Mouse (Mus musculus) cerebellum, adult 9-11 months (tissue): Measurements from ENCODE around the gene Thsd7b.

Source experiments
- DNase-seq: peaks from one replicate; pipeline ENCODE4 v3.0.0; 2022

Gene Thsd7b

DNA sequence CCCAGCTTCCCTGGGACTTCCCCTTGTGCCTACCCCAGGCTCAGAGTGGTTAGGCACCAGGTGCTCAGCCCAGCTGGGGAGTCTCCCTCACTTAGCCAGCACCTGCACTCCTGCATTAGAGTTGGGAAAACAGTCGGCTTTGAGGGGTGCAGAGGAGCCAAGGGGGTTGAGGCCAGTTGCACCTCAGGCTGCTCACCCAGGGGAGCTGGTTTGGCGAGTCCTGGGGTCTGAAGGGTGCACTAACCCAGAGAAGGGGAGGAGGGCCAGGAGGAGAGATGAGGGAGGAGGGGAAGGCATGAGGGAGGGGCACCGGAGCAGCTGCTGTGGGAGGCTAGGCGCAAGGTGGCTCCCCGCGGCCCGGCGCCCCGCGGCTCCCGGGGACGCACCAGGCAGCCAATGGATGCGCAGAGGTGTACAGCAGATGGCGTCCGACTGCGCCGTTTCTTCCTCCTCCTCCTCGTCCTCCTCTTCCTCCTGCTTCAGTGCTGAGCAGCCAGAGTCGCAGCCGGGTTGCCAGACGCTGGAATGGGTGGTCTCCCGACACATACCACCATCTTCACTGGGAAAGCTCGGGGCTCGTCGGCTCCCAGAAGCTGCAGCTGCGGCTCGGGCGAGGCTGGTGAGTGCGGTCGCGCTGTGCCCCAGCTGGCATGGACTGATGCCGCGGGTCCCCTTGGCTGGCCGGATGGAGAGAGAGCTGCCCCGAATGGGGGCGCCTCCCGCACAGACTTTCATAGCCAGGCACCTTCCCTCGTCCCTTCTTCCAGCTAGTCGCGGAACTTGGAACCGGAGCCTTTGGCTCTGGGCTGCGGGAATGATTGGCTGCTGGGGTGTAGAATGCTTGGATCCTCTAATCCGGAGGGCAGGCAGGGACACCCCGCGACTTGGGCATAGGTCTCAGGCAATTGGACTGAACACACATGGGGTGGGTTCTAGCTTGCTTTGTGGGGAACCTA is at the start of gene Thsd7b:
Gene Thsd7b (plus strand): TSS at position 321 of the 956 bp plus-strand sequence.
- peak; percentile 5 for DNase-seq

DNA sequence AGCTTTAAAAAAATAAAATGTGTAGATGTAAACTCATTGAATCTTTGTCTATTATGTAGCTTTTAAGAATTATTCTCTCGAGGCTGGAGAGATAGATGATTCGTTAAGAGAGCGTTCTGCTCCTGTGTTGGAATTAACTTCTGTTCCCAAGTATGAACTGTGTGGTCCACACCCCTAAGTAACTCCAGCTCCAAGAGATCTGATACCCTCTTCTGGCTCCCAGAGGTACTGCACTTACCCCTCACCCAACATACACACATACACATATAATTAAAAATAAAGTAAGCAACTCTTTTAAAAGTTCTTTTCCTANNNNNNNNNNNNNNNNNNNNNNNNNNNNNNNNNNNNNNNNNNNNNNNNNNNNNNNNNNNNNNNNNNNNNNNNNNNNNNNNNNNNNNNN is 28.8 kb upstream of the Thsd7b start:
- no peak for DNase-seq

DNA sequence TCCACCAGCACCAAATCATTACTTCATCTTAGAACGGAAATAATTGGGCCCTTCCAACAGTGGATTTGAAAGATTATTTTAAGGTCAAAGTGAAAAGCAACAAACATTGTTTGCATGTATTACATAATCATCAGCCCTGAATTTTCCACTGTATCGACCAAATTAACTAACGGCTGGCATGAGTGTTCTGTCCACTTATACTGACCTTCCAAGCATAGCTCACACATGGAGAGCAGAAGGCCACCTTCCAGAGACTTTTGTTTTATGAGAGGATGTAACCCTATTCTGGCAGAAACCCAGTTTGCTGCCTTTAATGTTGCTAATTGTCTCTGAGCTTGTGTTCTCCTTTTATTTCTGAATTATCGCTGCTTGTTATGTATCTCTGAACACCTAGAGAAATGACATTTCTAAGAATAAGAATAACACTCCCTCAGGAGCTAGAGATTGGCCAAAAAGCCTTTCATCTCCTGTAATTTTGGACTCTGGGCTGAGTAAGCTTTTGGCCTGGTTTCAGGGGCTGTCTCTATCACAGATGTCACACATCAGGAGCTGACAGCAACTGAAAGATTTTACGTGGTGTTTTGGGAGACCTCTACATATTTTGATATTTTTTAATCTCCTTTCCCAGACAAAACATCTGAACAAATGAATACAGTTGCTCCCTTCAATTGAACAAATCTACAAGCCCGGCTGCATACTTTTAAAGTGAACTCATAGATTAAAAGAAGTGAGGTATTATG is 22.2 kb upstream of the Thsd7b start:
- no peak for DNase-seq

DNA sequence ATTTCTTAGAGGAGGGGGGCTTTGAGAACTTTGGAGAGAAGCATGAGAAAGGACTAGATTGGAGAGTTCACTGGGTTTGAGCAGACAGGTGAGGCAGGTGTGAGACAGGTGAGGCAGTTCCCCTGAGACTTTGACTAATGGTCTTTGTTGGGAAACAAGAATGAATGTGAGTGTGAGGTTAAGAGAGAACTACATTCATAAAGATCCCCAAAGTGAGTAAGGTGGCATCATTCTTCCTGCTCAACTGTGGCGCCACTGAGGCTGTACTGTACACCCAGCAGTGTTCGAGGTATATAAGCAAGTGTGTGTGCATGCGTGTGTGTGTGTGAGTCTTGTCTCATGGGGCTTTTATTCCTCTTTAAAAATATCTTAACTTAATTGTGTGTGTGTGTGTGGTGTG is 6.4 kb upstream of the Thsd7b start:
- DNase-seq, result no peak

DNA sequence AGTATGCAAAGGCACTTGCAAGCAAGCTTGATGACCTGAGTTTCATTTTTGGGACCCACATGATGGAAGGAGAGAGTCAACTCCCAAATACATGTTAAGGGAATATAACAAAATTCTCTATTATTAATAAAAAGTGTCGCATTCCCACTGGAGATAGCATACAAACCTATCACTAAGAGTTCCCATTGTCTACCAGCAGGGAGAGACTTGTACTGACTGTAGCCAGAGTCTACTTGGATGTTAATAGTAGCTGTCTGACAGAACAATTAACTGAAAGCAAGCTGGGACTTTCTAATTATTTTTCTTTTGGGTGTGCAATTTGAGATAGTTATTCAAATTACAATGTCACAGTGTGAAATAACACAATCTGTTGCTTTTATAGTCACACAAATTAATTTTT is 31.1 kb downstream of the Thsd7b start:
- no peak for DNase-seq

DNA sequence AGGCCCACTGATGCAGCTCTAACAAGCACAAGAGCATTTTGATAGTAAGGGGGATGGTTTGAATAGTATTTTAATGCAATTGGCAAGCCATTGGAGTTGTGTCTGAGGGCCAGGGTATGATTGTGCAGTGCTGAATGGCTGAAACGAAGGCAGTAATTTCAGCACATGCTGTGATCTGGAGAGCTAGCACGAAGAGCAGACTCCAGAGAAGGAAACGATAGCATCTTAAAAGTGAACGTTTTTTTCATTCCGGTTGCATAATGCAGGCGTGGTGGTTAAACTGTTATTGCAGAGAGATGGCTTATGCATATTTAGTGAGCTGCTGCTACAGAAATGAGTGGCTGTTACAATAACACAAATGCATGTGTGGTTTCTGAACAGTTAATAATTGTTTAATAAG is 51.3 kb downstream of the Thsd7b start:
- no peak for DNase-seq

DNA sequence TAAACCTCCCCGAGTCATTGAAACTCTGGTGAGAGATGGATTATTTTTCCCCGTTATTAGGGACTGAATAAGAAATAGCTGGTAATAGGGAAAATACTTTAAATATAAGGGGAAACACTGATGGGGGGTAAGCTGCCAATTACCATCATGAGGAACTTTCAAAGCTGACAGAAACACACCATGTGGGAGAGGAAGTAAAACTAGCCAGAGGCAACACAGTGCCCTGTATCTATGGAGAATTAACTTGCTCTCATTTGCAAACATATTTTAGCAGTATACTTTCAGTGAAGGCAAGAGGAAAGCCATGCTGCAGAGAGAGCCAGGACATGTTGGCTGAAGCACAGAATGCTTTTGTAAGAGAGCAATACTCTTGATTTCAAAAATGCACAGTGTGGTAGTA is 51.7 kb downstream of the Thsd7b start:
- DNase-seq, result no peak

DNA sequence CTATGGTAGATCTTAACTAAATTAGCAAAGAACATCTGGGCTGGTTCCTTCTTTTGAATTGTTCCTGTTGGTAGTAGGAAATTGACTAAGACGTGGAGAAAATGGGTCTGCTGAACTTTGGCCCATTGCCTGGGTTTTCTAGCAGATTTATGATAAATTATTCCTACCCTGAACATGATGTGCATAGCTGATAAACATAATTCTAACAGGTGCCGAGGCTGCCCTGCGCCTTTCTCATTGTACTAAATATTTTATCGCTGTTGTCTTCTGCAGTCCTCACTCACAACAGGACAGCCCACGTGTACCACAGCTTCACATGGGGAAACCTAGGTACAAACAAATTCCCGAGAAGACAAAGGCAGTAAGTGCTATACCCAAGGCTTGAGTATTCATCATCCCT is 83.5 kb downstream of the Thsd7b start:
- no peak for DNase-seq

DNA sequence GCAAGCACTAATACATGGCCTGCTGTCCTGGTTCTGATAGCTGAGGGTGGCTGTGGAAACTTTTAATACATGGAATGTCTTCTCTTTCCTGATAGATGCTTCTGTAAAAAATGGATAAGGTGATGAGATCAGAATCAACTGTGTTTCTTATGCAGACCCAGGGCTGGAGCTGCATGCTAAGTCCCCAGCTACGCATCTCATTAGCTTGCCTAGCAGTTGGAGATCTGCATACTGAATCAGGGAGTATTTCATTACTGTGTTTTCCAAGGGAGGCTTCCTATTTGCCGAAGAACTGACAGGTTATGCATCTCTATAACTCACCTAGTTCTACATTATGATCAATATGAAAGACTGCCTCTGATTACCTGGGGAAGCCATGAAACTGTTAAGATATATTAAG is 84.3 kb downstream of the Thsd7b start:
- DNase-seq, result no peak

DNA sequence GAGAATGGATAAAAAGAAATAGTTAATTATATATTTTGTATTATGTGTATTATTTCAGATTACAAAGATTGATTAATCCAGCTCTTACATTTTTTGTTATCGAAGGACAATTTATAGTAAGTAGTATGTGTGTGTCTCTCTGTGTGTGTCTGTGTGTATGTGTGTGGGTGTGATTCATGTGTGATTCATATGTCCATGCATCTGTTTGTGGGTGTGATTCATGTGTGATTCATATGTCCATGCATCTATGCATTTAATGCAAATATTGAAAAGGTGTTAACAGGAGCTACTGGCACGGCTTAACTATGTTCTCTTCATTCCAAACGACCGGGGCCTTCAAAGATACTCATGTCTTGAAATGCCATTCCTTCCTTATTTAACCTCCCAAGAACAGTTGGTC is 90.3 kb downstream of the Thsd7b start:
- DNase-seq, result no peak

DNA sequence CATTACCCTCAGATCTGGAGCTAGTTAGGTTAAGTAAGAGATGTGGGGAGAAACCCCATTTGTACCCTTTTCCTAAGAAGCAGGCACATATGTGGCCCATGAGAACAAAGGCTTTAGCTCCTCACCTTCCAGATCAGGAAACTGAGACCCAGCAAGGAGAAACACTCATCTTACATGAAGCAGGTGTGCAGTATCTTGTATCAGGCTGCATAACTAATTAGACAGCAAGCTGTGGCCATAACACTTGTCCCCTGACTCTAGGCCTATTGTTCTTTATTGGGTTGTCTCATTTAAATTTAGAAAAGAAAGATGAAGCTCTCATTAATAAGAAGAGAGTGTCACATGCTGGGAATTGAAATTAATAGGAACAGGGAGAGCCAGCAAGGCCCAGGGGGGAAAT is 91.7 kb downstream of the Thsd7b start:
- no peak for DNase-seq

DNA sequence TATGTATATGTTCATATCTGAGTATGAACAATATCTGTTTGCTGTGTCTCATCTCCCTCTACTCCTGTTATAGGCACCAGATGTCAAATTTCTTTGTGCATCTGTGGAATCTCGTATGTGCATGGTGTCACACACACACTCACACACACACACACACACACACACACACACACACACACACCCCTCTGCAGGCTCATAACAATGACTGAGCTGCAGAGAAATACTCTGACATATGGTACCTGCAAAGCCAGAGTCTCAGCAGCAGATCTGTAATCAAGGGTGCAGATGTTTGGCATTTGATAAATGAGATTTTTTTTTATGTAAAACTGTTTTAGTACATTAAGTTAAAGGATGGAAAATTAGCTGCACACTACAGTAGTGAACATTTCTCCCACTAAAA is 92.5 kb downstream of the Thsd7b start:
- DNase-seq, result no peak

DNA sequence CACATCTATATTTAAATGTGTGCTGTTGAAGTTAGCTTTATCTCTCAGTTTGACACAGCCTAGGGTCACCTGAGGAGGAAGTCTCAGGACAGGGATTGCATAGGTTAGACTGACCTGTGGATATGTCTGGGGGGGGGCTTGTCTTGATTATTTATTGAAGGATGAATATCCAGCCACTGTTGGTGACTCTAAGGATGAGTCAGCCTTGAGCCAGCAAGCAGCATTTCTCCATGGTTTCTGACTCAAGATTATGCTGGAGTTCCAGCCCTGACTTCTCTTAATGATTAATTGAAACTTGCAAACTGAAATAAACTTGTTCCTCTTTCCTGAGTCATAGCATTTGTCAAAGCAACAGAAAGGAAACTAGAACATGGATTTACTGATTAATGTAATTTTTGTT is 113.4 kb downstream of the Thsd7b start:
- DNase-seq, result no peak

DNA sequence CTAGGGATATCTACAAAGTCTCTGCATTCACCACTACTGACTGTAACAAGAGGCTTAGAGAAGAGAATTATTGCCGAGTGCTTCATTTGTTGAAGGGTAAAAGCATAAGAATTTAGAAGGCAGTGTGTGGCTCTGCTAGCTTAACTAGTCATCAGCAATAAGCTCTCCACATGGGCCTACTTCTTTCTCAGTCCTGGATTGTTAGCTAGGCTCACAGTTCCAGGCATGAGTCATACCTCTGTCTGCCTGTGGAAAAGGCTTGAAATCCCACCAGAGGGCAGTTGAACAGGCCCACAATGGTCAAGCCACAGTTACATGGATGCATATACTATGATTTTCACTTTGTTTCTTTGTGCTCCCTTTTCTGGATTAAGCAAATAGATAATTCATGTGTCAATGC is 138.5 kb downstream of the Thsd7b start:
- DNase-seq, result no peak

DNA sequence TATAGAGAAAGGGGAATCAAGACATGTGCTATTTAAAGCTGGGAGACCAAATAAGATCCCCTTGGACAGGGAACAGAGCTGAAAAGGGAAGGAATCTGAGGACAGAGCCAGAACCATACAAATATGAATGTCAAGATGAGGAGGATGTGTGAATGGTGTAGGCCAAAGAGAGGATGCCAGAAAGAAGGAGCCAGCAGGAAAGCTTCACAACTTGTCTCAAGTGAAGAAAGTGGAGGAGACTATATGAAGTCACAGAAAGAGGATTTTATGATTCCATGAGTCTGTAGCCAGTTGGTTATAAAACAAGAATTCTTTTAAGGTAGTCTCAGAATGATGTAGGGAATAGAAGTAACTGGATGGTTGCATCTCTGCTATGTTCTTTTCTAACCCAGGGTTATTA is 148.5 kb downstream of the Thsd7b start:
- no peak for DNase-seq

DNA sequence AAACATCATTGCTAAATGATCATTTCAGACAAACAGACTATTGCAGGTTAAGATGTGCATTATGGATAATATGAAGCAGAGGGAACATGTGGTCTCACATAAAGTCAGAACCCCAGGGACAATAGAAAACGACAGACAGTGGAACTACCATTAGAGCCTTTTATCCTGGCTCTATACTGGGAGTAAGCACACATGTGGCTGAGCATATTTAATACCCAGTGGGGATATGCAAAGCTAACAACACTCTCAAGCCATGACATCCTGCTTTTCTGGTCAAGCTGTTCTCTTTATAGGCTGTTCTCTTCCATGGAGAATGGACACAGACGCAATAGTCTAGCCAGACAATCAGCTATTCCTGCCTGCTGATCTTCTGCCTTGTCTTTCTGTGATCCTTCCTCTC is 191.3 kb downstream of the Thsd7b start:
- no peak for DNase-seq

DNA sequence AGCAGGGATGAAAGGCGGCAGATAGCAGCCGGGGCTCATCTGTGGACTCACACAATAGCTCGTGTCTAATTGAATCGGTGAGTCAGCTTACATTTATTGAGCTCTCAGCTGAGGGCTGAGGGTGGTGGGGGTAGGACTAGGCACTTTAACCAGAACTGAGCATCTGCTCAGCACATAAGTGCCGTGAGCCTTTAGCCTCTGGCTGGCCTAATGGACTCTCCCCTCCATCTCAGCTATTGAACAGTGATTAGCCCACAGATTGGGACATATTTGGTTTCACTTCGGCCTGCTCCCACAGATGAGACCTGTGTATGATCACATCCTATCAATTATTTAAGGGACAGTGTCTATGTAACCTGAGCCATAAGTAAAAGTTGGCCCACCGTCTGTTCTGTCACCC is 200.4 kb downstream of the Thsd7b start:
- DNase-seq, result no peak

DNA sequence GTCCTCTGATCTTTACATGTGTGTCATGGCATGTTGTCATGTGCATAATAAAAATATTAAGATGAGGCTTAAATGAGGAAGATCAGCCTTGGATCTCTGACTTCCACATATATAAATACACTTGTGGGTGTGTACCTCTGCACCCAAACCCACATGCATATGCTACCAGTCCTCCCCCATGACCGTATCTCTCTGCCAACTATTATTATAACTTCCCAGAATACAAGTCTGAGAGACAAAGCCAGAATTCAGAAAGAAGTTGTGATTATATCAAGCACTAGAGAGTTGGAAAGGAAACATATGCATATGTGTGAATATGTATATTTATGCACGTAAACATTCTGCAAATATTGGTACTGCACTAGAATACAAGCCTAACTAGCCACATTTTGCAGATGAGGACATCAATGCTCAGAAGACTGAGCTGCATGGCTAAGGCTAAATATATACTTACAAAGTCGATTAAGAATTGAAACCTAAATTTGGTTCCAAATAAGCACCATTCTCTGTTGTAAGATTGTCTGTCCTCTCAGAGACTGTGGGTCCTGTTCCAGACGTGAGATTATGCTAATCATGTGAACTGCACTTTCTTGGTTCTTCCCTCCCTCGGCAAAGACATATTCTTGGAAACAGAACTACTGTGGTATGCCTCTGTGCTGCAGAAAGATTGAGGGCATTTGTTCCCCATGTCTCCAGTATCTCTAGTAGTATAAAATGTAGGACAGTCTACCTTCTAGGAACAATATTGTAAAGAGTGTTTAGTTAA is 211.3 kb downstream of the Thsd7b start:
- no peak for DNase-seq

DNA sequence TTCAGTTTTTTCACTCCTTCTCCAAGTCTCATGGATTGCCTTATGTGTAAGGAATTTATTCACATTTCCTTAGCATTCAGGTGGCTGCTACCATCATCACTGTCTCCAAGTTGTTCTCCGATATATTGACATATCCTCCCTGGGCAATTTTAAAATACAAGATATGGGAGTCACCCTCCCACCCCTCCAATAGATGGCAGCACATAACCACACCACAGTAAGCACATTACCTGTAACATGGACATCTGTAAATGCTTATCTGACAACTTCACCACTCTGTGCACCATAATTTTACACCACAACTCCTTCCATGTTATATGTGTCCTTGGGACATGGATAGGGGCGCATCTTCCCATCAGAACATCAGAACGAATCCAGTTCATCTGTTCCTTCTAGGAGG is 218.0 kb downstream of the Thsd7b start:
- DNase-seq, result no peak

DNA sequence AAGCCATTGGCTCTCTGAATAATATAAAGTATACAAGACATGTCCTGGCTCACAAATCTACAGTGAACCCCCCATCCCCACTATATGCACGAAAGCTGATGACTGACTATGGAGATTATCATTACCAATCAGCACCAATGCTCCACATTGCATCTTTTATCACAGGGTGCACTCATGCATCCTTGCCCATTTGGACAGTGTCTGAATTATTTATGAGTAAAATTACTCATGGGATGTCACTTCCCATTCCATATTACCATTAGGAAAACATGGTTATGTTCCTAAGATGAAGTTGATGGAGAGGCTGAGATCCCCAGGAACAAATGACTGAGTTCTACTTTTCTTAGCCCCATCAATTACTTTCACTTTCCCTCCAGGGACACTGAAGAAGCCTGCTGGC is 220.8 kb downstream of the Thsd7b start:
- no peak for DNase-seq

DNA sequence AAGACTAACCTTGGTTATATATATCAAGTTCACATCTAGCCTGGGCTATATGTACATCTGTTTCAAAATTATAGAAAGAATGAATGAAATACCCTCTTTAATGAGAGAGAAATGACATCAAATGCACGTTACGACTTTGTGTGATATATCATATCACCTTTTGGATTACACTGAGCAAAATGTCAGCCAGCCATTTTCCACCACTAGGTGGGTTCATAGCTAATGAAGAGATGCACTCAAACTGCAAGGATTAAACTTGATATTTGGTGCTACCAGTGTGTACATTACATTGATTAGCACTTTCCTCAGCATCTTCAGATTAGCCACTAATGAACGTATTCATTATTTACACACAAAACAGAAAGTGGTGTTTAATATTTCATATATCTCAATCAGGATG is 228.6 kb downstream of the Thsd7b start:
- DNase-seq, result no peak

DNA sequence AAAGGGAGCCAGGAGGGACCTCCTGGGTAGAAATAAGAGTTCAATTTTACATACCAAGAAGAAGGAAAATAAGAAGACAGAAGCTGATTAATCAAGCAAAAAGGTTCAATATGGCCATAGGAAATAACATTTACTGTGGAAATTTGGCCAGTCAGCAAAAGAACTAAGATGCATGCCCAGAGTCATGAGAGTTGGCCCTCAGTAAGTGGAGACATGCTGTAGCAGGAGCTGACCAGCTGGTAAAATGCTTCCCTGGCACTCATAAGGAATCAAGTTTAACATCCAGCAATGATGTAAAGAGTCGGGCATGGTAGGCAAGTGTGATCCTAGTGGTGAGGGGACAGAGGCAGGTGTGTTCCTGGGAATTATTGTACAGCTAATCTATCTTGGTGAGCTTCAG is 243.3 kb downstream of the Thsd7b start:
- peak; percentile 25 for DNase-seq

DNA sequence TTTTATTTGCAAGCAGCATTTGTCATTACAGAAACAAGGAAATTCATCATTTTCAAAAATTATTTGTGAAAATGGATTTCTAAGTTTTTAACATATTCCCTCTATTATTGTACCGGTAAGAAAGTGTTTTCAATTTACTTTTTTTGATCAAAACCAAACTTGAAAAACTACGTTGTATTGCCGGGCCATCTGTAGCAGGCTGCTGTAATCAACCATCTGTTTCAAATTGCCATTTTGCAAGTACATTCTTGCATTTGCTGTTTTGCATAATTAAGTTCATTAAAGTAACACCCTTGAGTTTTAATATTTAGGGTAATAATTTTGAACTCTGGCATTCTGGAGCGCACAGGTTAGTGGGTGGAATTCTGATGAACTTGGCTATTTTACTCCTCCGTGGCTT is 246.6 kb downstream of the Thsd7b start:
- DNase-seq, result no peak

DNA sequence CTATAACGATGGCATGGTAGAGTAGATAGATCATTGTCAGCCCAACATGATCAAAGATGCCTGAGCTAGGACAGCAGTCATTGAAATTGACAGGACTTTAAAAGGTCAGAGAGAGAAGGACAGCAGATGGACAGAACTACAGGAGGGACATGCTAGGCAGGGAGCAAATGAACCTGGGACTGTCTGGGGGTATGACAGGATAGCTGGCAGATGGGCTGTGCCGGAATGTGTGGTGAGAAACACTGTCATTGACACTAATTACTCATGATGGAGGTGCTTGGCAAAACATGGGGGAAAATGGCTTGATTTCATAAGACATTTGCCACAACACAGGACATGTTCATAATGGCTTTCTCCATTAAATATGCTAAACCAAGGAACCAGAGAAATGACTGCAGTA is 253.9 kb downstream of the Thsd7b start:
- peak; percentile 80 for DNase-seq
